Mouse (Mus musculus): ENCODE measurements at regions not wholly inside any gene's neighbourhood (a gene's known extent, or its start where the extent isn't known, plus 50 kb on each side); places are given as distances from the start of the nearest gene placed in this dataset.

- H3K4me3 ChIP-seq (ENCODE audit: low read depth, low read length), result no peak overlapping the region
- H3K9ac ChIP-seq (ENCODE audit: low read depth, poor library complexity, severe bottlenecking), result no peak overlapping the region
- TF ChIP-seq EP300 (IDR thresholded peaks at IDR 0.05; ENCODE audit: insufficient read depth, low read depth, low read length) (no peak), POLR2A (IDR thresholded peaks at IDR 0.05; ENCODE audit: insufficient read depth, low read length) (no peak), CTCF (IDR thresholded peaks at IDR 0.05; ENCODE audit: low read depth, low read length) (no peak)
- no peaks in the 10 kb centered on the region for H3K4me1 ChIP-seq (ENCODE audit: control insufficient read depth, insufficient read depth, low read length)
- no peaks in the 10 kb centered on the region for H3K9me3 ChIP-seq (replicated peaks; ENCODE audit: control insufficient read depth, insufficient read depth, low read length, poor library complexity, severe bottlenecking)
- no peaks in the 10 kb centered on the region for H3K36me3 ChIP-seq (ENCODE audit: control insufficient read depth, insufficient read depth, low read length, poor library complexity, severe bottlenecking)
- no peaks in the 10 kb centered on the region for H3K27me3 ChIP-seq (ENCODE audit: control insufficient read depth, insufficient read depth, low read length, poor library complexity, severe bottlenecking)
- H3K27ac ChIP-seq (ENCODE audit: insufficient read depth, low read length), result no peak overlapping the region
Observed at GRCm38 (mm10) chr11:52618646-52619045, 145.8 kb upstream of the Fstl4 start.

GRCm38 (mm10) chr11:52622861-52623260, 141.6 kb upstream of the Fstl4 start:
- H3K4me1 ChIP-seq (ENCODE audit: control insufficient read depth, insufficient read depth, low read length), result no peaks in the 10 kb centered on the region
- TF ChIP-seq CTCF (IDR thresholded peaks at IDR 0.05; ENCODE audit: low read depth, low read length), result no peak
- TF ChIP-seq EP300 (IDR thresholded peaks at IDR 0.05; ENCODE audit: insufficient read depth, low read depth, low read length), result no peak
- no peak for TF ChIP-seq POLR2A (IDR thresholded peaks at IDR 0.05; ENCODE audit: insufficient read depth, low read length)
- H3K4me3 ChIP-seq (ENCODE audit: low read depth, low read length), result no peak overlapping the region
- no peaks in the 10 kb centered on the region for H3K36me3 ChIP-seq (ENCODE audit: control insufficient read depth, insufficient read depth, low read length, poor library complexity, severe bottlenecking)
- H3K27me3 ChIP-seq (ENCODE audit: control insufficient read depth, insufficient read depth, low read length, poor library complexity, severe bottlenecking), result no peaks in the 10 kb centered on the region
- no peak overlapping the region for H3K9ac ChIP-seq (ENCODE audit: low read depth, poor library complexity, severe bottlenecking)
- H3K9me3 ChIP-seq (replicated peaks; ENCODE audit: control insufficient read depth, insufficient read depth, low read length, poor library complexity, severe bottlenecking), result no peaks in the 10 kb centered on the region
- no peak overlapping the region for H3K27ac ChIP-seq (ENCODE audit: insufficient read depth, low read length)

- Histone ChIP-seq H3K27me3 (ENCODE audit: control insufficient read depth, insufficient read depth, low read length, poor library complexity, severe bottlenecking) (no peaks in the 10 kb centered on the region), H3K27ac (ENCODE audit: insufficient read depth, low read length) (no peak overlapping the region), H3K9ac (ENCODE audit: low read depth, poor library complexity, severe bottlenecking) (no peak overlapping the region), H3K4me3 (ENCODE audit: low read depth, low read length) (no peak overlapping the region), H3K36me3 (ENCODE audit: control insufficient read depth, insufficient read depth, low read length, poor library complexity, severe bottlenecking) (no peaks in the 10 kb centered on the region), H3K9me3 (replicated peaks; ENCODE audit: control insufficient read depth, insufficient read depth, low read length, poor library complexity, severe bottlenecking) (no peaks in the 10 kb centered on the region), H3K4me1 (ENCODE audit: control insufficient read depth, insufficient read depth, low read length) (no peaks in the 10 kb centered on the region)
- TF ChIP-seq EP300 (IDR thresholded peaks at IDR 0.05; ENCODE audit: insufficient read depth, low read depth, low read length) (no peak), POLR2A (IDR thresholded peaks at IDR 0.05; ENCODE audit: insufficient read depth, low read length) (no peak), CTCF (IDR thresholded peaks at IDR 0.05; ENCODE audit: low read depth, low read length) (no peak)
Observed at GRCm38 (mm10) chr11:52628875-52629274, 135.6 kb upstream of the Fstl4 start.

- Histone ChIP-seq H3K4me3 (ENCODE audit: low read depth, low read length) (no peak overlapping the region), H3K9ac (ENCODE audit: low read depth, poor library complexity, severe bottlenecking) (no peak overlapping the region), H3K27ac (ENCODE audit: insufficient read depth, low read length) (no peak overlapping the region), H3K27me3 (ENCODE audit: control insufficient read depth, insufficient read depth, low read length, poor library complexity, severe bottlenecking) (no peaks in the 10 kb centered on the region), H3K4me1 (ENCODE audit: control insufficient read depth, insufficient read depth, low read length) (no peaks in the 10 kb centered on the region), H3K36me3 (ENCODE audit: control insufficient read depth, insufficient read depth, low read length, poor library complexity, severe bottlenecking) (no peaks in the 10 kb centered on the region), H3K9me3 (replicated peaks; ENCODE audit: control insufficient read depth, insufficient read depth, low read length, poor library complexity, severe bottlenecking) (no peaks in the 10 kb centered on the region)
- TF ChIP-seq EP300 (IDR thresholded peaks at IDR 0.05; ENCODE audit: insufficient read depth, low read depth, low read length) (no peak), POLR2A (IDR thresholded peaks at IDR 0.05; ENCODE audit: insufficient read depth, low read length) (no peak), CTCF (IDR thresholded peaks at IDR 0.05; ENCODE audit: low read depth, low read length) (peak; percentile 42)
Observed at GRCm38 (mm10) chr11:52629776-52630175, 134.7 kb upstream of the Fstl4 start.

- Histone ChIP-seq H3K4me1 (ENCODE audit: control insufficient read depth, insufficient read depth, low read length) (no peaks in the 10 kb centered on the region), H3K9me3 (replicated peaks; ENCODE audit: control insufficient read depth, insufficient read depth, low read length, poor library complexity, severe bottlenecking) (no peaks in the 10 kb centered on the region), H3K27ac (ENCODE audit: insufficient read depth, low read length) (no peak overlapping the region), H3K9ac (ENCODE audit: low read depth, poor library complexity, severe bottlenecking) (no peak overlapping the region), H3K27me3 (ENCODE audit: control insufficient read depth, insufficient read depth, low read length, poor library complexity, severe bottlenecking) (no peaks in the 10 kb centered on the region), H3K4me3 (ENCODE audit: low read depth, low read length) (no peak overlapping the region), H3K36me3 (ENCODE audit: control insufficient read depth, insufficient read depth, low read length, poor library complexity, severe bottlenecking) (no peaks in the 10 kb centered on the region)
- TF ChIP-seq CTCF (IDR thresholded peaks at IDR 0.05; ENCODE audit: low read depth, low read length) (peak; percentile 65), POLR2A (IDR thresholded peaks at IDR 0.05; ENCODE audit: insufficient read depth, low read length) (no peak)
Observed at GRCm38 (mm10) chr11:52631579-52631978, 132.9 kb upstream of the Fstl4 start.

DNA sequence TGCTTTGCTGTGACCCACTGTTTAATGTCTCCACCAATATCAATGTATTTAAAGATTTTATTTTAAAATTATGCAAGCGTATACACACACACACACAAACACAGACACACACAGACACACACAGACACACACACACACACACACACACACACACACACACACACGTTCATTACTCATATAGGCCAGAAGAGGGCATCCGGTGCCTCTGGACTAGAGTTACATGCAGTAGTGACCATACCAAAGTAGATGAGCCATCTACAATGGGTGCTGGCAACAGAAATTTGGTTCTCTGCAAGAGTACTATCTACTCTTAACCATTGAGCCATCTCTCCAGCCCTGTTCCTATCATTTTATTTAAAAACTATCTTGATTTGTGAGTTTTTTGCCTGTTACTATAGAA, 130.2 kb upstream of the Fstl4 start:
- no peak overlapping the region for H3K9ac ChIP-seq (ENCODE audit: low read depth, poor library complexity, severe bottlenecking)
- TF ChIP-seq CTCF (IDR thresholded peaks at IDR 0.05; ENCODE audit: low read depth, low read length) (no peak), EP300 (IDR thresholded peaks at IDR 0.05; ENCODE audit: insufficient read depth, low read depth, low read length) (no peak), POLR2A (IDR thresholded peaks at IDR 0.05; ENCODE audit: insufficient read depth, low read length) (no peak)

More for the DNA sequence above, 130.2 kb upstream of the Fstl4 start:
- no peaks in the 10 kb centered on the region for H3K27me3 ChIP-seq (ENCODE audit: control insufficient read depth, insufficient read depth, low read length, poor library complexity, severe bottlenecking)
- H3K27ac ChIP-seq (ENCODE audit: insufficient read depth, low read length), result no peak overlapping the region
- no peaks in the 10 kb centered on the region for H3K9me3 ChIP-seq (replicated peaks; ENCODE audit: control insufficient read depth, insufficient read depth, low read length, poor library complexity, severe bottlenecking)
- H3K4me3 ChIP-seq (ENCODE audit: low read depth, low read length), result no peak overlapping the region
- H3K36me3 ChIP-seq (ENCODE audit: control insufficient read depth, insufficient read depth, low read length, poor library complexity, severe bottlenecking), result no peaks in the 10 kb centered on the region
- H3K4me1 ChIP-seq (ENCODE audit: control insufficient read depth, insufficient read depth, low read length), result no peaks in the 10 kb centered on the region
